Mouse (Mus musculus): ENCODE measurements around the gene Zfp354b.

DNA sequence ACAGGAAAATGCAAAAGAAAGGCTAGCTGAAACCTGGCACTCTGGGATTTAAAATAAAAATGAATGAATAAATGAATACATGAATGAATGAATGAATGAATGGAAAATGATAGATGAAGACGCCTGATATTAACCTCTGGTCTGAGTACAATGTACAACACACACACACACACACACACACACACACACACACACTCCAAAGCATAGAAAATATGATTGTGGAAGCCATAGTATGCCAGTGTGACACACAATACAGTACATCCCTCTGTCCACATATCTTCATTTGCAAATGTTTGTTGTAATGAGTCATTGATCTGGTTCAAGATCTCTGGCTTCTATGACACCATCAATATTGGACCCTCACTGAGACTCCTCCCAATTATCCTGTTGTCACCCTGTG, 607 bp upstream of the Zfp354b start:
- TF ChIP-seq CTCF (IDR thresholded peaks at IDR 0.05; ENCODE audit: control insufficient read depth, insufficient read depth, insufficient read length) (no peak), CEBPB (IDR thresholded peaks at IDR 0.05; ENCODE audit: low read depth) (no peak)

Measured in C2C12 (cell line).